8 mouse cellular contexts compared by ENCODE assay signal in the genomic region with DNA sequence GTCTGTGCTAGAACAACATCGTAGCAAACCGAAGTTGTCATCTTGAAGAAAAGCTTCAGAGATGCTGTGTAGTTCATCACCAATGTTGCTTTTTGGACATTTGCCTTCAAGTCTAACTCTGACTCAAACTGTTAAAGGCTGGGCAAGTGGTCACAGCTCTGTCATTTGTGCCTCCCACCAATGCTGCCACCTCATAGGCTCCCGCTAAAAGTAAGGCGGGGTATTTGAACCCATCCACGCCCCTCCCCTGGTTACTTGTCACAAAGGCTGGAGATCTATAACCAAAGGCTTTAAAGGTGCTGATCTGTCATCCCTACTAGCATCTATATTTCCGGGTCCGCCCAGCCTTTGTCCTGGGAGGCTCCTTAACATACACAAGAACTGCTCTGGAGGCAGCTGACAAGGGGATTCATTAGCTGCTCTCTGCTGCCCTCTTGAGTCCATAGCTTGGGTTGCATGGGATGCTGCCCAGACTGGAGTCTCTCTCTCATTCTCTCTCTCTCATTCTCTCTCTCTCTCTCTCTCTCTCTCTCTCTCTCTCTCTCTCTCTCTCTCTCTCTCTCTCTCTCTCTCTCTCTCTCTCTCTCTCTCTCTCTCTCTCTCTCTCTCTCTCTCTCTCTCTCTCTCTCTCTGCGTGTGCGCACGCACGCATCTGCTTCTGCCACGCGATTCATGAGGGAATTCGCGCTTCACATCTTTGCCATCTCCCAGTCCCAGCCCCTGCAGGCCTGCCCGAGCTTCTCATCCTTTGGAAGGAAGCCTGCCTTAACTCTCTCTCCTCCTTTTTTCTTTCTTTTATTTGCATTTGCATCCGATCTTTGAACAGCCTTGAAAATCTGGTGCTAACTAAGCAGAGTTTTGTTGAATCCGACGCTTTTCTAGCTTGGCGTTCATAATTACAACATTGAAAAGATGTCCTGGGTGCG. TPM values are rescaled to one million over a fixed set of nuclear protein-coding genes. Genes with fewer than 3 reads are reported as not detected.
DNase-seq lines count a peak whose midpoint lies in the region; ATAC-seq and TF ChIP-seq lines count a peak whose summit lies in the region.

No protein-coding gene starts in this region.

- ATAC-seq in forebrain, embryonic 13.5 days, result peak; percentile 82
- peak; percentile 75 for ATAC-seq in lung, embryonic 14.5 days (ENCODE audit: insufficient read depth)

- peak; percentile 81 for TF ChIP-seq CTCF in lung, embryonic 14.5 days (IDR thresholded peaks at IDR 0.05; ENCODE audit: low read depth)

- H3K4me3 ChIP-seq in forebrain, embryonic 13.5 days, result no peak overlapping the region
- H3K4me3 ChIP-seq in lung, embryonic 14.5 days (ENCODE audit: low read depth, low read length), result no peak overlapping the region

- WGBS in forebrain, embryonic 13.5 days, result 54% methylated on average over 21 of the region's 21 CpGs
- 43% methylated on average over 21 of the region's 21 CpGs for WGBS in lung, embryonic 14.5 days

- H3K4me1 ChIP-seq in forebrain, embryonic 13.5 days, result no peaks in the 10 kb centered on the region
- no peaks in the 10 kb centered on the region for H3K4me1 ChIP-seq in lung, embryonic 14.5 days (ENCODE audit: insufficient read depth)

- peak; percentile 92 for DNase-seq in ES-CJ7 (ENCODE audit: low read depth, low spot score)
- peak; percentile 74 for DNase-seq in c-Kit-positive CD71-positive TER-119-positive erythroid progenitor cells, embryonic 14.5 days (ENCODE audit: low spot score)
- peak; percentile 74 to 83 for DNase-seq in heart, postnatal 14 days
- peak; percentile 86 for DNase-seq in layer of hippocampus, adult 11-12 months (ENCODE audit: low spot score)
- DNase-seq in lung, embryonic 14.5 days, result peak; percentile 96
- peak; percentile 45 for DNase-seq in ovary, adult 18-20 months (ENCODE audit: low spot score)
- peak; percentile 71 for DNase-seq in thymus, postnatal 0 days (ENCODE audit: low spot score)

- H3K36me3 ChIP-seq in forebrain, embryonic 13.5 days (ENCODE audit: poor library complexity, severe bottlenecking), result no peaks in the 10 kb centered on the region
- no peaks in the 10 kb centered on the region for H3K36me3 ChIP-seq in lung, embryonic 14.5 days (ENCODE audit: insufficient read depth)

- no peaks in the 10 kb centered on the region for H3K27me3 ChIP-seq in forebrain, embryonic 13.5 days
- H3K27me3 ChIP-seq in lung, embryonic 14.5 days (ENCODE audit: insufficient read depth, low read length), result no peaks in the 10 kb centered on the region

- H3K4me2 ChIP-seq in forebrain, embryonic 13.5 days, result peak overlapping the region; percentile 45
- peak overlapping the region; percentile 45 for H3K4me2 ChIP-seq in lung, embryonic 14.5 days

- peak overlapping the region; percentile 26; the same call in 1 of the 2 replicates for H3K9ac ChIP-seq in forebrain, embryonic 13.5 days
- H3K9ac ChIP-seq in lung, embryonic 14.5 days, result no peak overlapping the region

- intact Hi-C loops in heart, postnatal 14 days (cut with DNase I), result loop anchor here (5.0 kb wide), 1 partner anchor 267 kb away; no protein-coding TSS in a partner anchor

- 0 out of 2 replicates have a peak, but pooled peaks cover 2% of the 10 kb centered on the region for H3K9me3 ChIP-seq in forebrain, embryonic 13.5 days (replicated peaks)
- H3K9me3 ChIP-seq in lung, embryonic 14.5 days (ENCODE audit: low read depth, low read length), result no peaks in the 10 kb centered on the region

- no peak overlapping the region for H3K27ac ChIP-seq in forebrain, embryonic 13.5 days
- H3K27ac ChIP-seq in lung, embryonic 14.5 days (ENCODE audit: low read depth), result no peak overlapping the region

RNA-seq across cellular contexts. Expression of gene Btf3, which starts 17.7 kb away (rescaled TPM):
- polyA plus RNA-seq in forebrain, embryonic 13.5 days (2015; fragmentation: Nextera tagmentation; extraction: Ambion mirVana), result 669 and 719 TPM in 2 replicates
- total RNA-seq in heart, postnatal 14 days (2021), result 100 to 1,000 TPM; 201 to 210 TPM
- 746 and 761 TPM in 2 replicates for polyA plus RNA-seq in lung, embryonic 14.5 days (2014; fragmentation: Nextera tagmentation; extraction: Ambion mirVana)
- 813 and 840 TPM in 2 replicates for polyA plus RNA-seq in thymus, postnatal 0 days (2015; fragmentation: Nextera tagmentation; extraction: Ambion mirVana)

RNA-seq across cellular contexts. Expression of gene Gm21976, which starts 19.4 kb away (rescaled TPM):
- polyA plus RNA-seq in forebrain, embryonic 13.5 days (2015; fragmentation: Nextera tagmentation; extraction: Ambion mirVana), result not detected in 2 replicates
- total RNA-seq in heart, postnatal 14 days (2021), result not detected
- not detected in 2 replicates for polyA plus RNA-seq in lung, embryonic 14.5 days (2014; fragmentation: Nextera tagmentation; extraction: Ambion mirVana)
- not detected in 2 replicates for polyA plus RNA-seq in thymus, postnatal 0 days (2015; fragmentation: Nextera tagmentation; extraction: Ambion mirVana)

RNA-seq across cellular contexts. Expression of gene Ankra2, which starts 36.2 kb away (rescaled TPM):
- polyA plus RNA-seq in forebrain, embryonic 13.5 days (2015; fragmentation: Nextera tagmentation; extraction: Ambion mirVana), result 43.3 and 45.8 TPM in 2 replicates
- 10 to 100 TPM; 29.8 to 30.7 TPM for total RNA-seq in heart, postnatal 14 days (2021)
- polyA plus RNA-seq in lung, embryonic 14.5 days (2014; fragmentation: Nextera tagmentation; extraction: Ambion mirVana), result 19.8 and 21.2 TPM in 2 replicates
- polyA plus RNA-seq in thymus, postnatal 0 days (2015; fragmentation: Nextera tagmentation; extraction: Ambion mirVana), result 28.4 and 28.5 TPM in 2 replicates

RNA-seq across cellular contexts. Expression of gene Utp15, which starts 36.3 kb away (rescaled TPM):
- 31.3 and 32.1 TPM in 2 replicates for polyA plus RNA-seq in forebrain, embryonic 13.5 days (2015; fragmentation: Nextera tagmentation; extraction: Ambion mirVana)
- 1 to 10 TPM; 6.8 TPM for total RNA-seq in heart, postnatal 14 days (2021)
- 38.3 and 40.9 TPM in 2 replicates for polyA plus RNA-seq in lung, embryonic 14.5 days (2014; fragmentation: Nextera tagmentation; extraction: Ambion mirVana)
- 29.8 and 31.7 TPM in 2 replicates for polyA plus RNA-seq in thymus, postnatal 0 days (2015; fragmentation: Nextera tagmentation; extraction: Ambion mirVana)

RNA-seq across cellular contexts. Expression of gene Foxd1, which starts 54.9 kb away (rescaled TPM):
- 0.68 and 0.80 TPM in 2 replicates for polyA plus RNA-seq in forebrain, embryonic 13.5 days (2015; fragmentation: Nextera tagmentation; extraction: Ambion mirVana)
- under 1 TPM in 1 of 2 experiments, not detected in 1; 0.07 TPM for total RNA-seq in heart, postnatal 14 days (2021)
- not detected in 2 replicates for polyA plus RNA-seq in lung, embryonic 14.5 days (2014; fragmentation: Nextera tagmentation; extraction: Ambion mirVana)
- polyA plus RNA-seq in thymus, postnatal 0 days (2015; fragmentation: Nextera tagmentation; extraction: Ambion mirVana), result 0.04 TPM in 1 of 2 replicates, not detected in the other

Comparison
In these comparisons a context has a peak if more than half of its experiments do, and no peak if none do; other contexts are left out.
1. DNase-seq: peak in every context shown above with its lines; median percentile 96 in lung, embryonic 14.5 days; 92 in ES-CJ7; 86 in layer of hippocampus, adult 11-12 months; 78 in heart, postnatal 14 days; 74 in c-Kit-positive CD71-positive TER-119-positive erythroid progenitor cells, embryonic 14.5 days; 71 in thymus, postnatal 0 days; 45 in ovary, adult 18-20 months.